Mouse (Mus musculus) liver, postnatal 0 days (tissue): ENCODE results near the gene Trappc13.

ENCODE experiments used
- CTCF ChIP-seq: sonication (generic); IDR thresholded peaks from 2 replicates; pipeline ENCODE4 v1.5.1; 2016; ENCODE audit warnings: antibody characterized with exemption, low read depth
- EP300 ChIP-seq: IDR thresholded peaks from 2 replicates; pipeline ENCODE4 v1.6.1; 2016; ENCODE audit warnings: antibody characterized with exemption, low read depth, mild to moderate bottlenecking

- TF ChIP-seq CTCF = no peak
- TF ChIP-seq EP300 = no peak
Measured at GRCm38 (mm10) chr13:104094531-104095385, 83.5 kb downstream of the Trappc13 start.
